Mouse (Mus musculus) testis, postnatal 10 days (tissue): ENCODE measurements around the gene Pdhb.

ENCODE experiments used
- DNase-seq: peaks from one replicate; pipeline ENCODE4 v3.0.0; 2021; ENCODE audit warnings: low spot score

Pdhb gene

GRCm38 (mm10) chr14:8172507-8173410 lies at the start of gene Pdhb:
Gene Pdhb, minus strand, starts transcription at chr14:8173025.
- DNase-seq, result peak; percentile 100

DNA sequence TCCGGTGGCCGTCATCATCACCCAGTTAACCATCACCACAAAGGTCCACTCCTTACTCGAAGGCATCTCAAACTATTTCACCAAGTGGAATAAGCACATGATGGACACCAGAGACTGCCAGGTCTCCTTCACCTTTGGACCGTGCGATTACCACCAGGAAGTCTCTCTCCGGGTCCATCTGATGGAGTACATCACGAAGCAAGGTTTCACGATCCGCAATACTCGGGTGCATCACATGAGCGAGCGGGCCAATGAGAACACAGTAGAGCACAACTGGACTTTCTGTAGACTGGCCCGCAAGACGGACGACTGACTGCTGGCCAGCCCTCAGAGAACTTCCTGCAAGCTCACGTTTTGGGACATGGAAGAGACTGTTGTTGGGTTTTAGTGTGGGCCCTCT lies 49.7 kb upstream of the Pdhb start:
- DNase-seq, result no peak

GRCm38 (mm10) chr14:8220912-8221311 lies 48.1 kb upstream of the Pdhb start:
- no peak for DNase-seq

DNA sequence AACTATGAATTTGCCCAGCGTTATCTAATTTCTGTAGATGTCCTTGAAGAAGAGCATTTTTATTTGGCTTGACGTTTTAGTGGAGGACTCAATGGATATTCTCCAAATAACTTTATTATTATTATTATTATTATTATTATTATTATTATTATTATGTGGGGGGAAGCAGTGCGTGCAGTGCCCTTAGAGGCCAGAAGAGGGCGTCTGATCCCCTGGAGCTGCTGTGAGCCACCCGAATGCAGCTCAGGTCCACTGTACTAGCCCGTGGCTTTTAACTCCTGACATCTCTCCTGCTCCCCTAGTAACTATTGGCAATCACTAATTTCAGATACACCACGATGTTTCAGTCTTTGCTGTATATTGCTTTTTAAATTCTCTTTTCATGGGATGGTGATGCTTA lies 47.5 kb upstream of the Pdhb start:
- DNase-seq, result no peak

DNA sequence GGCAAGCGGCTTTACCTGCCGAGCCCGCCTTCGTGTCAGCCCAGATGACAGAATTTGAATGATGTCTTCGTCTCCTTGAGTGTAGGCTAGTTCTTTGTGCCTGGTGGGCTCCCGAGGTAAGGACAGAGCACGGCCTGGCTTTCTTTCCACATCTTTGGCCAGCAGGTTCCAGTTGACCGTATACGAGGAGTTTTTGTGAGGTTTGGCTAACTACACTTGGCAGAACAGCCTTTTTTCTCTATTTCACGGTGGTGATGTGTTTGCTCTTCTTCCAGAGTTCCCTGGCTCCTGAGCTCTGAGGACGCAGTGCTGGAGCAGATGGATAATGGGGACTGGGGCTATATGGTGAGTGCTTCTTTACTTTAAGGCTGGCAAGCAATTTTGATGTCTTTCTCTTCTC lies 47.1 kb upstream of the Pdhb start:
- no peak for DNase-seq

DNA sequence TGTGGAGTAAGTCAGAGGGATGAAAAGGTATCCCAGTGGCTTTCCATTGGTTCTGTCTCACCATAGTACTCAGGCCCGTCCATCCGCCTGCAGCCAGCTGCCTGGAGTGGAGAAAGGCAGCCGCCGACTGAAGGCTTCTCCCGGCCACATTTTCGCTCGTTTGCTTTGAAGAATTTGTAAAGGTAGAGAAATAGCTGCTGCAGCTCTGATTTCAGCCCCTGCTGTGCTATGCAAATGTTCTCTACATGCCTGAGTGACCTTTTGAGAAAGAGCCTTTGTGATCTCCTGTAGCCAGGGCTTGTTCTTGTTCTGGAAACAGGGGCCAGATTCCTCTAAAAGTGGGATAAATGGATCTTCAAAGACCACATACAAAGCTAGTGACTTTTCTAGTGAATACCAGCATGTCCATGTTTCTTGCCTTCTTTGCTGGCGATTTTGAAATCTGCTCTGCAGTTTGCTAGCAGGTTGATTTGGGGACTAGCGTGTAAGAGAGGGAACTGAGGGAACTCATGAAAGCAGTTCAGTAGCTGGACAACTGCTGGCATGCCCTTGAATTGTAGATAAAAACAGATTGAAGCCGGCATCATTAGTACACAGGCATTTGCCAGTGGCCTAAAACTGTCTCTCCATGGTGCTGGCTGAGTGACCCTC lies 46.0 kb upstream of the Pdhb start:
- DNase-seq, result no peak

DNA sequence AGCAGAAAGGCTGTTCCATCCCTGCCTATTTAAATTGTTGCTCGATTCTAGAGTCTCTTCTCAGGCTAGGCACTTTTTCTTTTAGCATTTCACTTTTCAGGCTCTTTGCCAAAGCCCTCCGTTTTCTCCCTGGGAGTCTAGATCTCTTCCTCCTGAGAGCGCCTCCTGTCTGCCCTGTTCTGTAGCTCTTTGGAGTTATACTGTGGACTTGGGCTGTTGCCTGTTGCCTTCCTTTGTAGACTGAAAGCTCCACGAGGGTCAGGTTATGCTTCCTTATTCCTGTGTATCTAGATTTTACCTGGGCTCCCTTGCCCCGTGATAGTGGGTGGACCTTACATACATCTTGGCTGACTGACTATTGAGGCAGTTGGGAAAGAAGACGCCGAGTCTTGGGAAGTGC lies 45.4 kb upstream of the Pdhb start:
- DNase-seq, result no peak

GRCm38 (mm10) chr14:8216100-8216499 lies 43.3 kb upstream of the Pdhb start:
- DNase-seq, result no peak

GRCm38 (mm10) chr14:8215208-8215778 lies 42.5 kb upstream of the Pdhb start:
- DNase-seq, result no peak

GRCm38 (mm10) chr14:8214299-8215207 lies 41.7 kb upstream of the Pdhb start:
- DNase-seq, result peak; percentile 86

GRCm38 (mm10) chr14:8213803-8214224 lies 41.0 kb upstream of the Pdhb start, which contains the start of gene Kctd6:
Gene Kctd6, plus strand, starts transcription at chr14:8214140.
- peak; percentile 100 for DNase-seq

DNA sequence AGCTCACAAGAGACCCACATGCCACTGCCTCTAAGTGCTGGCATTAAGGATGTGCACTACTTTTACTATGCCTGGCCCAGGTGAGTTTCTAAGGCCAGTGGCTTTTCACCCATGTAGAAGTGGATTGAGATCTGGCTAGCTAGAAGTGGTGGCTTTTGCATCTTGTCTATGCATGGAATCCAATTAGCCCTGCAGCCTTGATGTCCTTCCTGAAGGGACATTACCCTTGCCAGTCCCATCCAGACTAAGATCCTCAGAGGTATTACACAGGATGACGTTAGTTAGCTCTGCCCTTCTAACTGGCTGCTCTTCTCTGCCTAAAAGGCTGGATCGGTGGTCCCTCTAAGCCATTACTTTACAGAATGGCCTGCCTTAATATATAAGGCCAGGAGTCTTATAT lies 40.2 kb upstream of the Pdhb start:
- DNase-seq, result no peak

DNA sequence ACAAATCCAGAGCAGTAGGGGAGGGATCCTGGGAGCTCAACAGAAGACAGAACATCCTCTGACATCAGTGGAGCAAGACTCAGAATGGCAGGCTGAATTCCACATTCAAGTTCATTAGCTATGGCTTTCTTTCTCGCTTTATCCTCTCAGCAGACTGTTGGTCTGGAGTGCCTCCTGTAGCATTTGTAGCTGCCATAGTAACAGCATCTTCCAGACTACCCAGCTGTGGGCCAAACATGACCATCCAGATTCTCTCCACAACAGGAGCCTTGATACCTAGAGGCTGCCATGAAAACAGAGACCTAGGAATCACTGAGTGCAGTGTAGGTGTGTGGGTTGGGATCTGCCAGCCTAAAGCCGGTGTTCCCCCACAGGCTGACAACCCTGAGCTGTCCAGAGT lies 37.1 kb upstream of the Pdhb start:
- no peak for DNase-seq

GRCm38 (mm10) chr14:8208876-8209275 lies 36.1 kb upstream of the Pdhb start:
- no peak for DNase-seq

DNA sequence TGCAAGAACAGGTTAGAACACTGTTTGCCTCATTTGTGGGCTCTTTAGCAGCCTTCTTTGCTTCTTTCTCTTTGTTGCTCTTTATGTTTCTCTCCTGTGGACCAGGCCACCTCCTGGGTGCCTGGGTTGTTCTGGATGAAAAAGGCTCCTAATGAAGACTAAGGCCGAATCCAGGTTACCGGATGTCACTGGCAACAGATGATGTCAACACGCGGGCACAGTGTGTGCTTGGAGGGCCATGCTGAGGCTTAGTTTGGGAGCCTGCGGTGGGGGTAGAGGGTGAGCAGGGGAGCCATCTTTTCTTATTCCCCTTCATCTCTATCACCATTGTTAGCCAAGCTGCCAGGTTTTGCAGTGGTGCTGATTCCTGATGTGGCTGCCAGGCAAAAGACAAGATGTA lies 34.7 kb upstream of the Pdhb start:
- DNase-seq, result no peak

GRCm38 (mm10) chr14:8207105-8207504 lies 34.3 kb upstream of the Pdhb start:
- no peak for DNase-seq

GRCm38 (mm10) chr14:8206179-8206910 lies 33.5 kb upstream of the Pdhb start:
- DNase-seq, result no peak

- DNase-seq, result no peak
These were observed 28.9 kb upstream of the Pdhb start for GRCm38 (mm10) chr14:8201715-8202114.

- DNase-seq, result no peak
These were observed 27.9 kb upstream of the Pdhb start for GRCm38 (mm10) chr14:8200769-8201168.

DNA sequence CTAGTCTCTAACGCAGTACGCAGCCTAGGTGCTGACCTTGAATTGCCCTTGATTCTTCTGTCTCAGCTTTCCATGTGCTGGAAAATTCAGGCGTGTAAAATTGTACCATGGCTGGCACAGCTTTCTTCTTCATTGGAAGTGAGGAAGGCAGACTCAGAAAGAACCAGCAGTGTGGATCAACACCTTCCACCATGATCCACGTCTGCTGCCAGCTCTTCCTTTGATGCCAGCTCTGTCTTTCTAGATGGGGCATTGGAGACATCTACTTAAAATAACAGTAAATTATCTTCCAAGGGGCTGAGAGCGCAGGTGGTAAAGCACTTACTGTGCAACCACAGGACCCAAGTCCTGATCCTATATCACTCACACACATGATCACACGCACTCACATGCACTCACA lies 19.9 kb upstream of the Pdhb start:
- no peak for DNase-seq

GRCm38 (mm10) chr14:8191331-8191965 lies 18.6 kb upstream of the Pdhb start:
- DNase-seq, result no peak
